Comparison of ENCODE assay signal across 18 mouse cellular contexts in the genomic region with DNA sequence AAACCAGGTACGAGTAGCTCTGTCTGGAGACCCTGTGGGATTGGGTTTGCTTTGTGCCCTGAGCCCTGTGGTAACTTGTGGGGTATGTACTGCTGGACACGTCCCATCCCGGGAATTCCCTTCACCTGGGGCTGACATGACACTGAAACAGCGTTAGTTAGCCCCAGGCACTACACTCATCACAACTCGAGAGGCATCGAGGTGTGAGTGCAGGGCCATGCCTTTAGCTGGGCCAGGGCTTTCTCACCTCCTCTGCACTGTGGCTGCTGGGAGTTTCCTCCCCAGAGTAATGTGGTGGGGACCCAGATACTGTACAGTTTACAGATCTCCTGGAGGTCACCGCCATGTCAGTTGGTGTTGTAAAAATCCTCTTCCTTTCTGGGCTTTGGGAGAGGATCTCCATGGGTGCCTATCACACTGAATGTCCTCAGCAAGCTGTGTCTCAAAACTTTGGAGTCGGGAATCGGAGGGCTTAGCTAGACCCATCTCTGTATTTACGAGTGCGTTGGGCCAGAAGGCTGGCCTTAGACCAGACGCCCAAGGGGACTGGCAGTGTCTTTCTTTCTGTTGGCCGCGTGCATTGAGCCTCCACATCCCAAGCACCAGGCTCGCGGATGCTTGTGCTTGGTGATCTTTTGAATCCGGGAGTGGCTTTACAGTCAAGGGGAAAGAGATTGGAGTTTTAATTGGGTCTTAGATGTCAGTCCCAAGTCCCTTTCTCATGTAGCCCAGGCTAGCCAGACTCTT. TPM values are rescaled to one million over a fixed set of nuclear protein-coding genes. Genes with fewer than 3 reads are reported as not detected.
DNase-seq lines count a peak whose midpoint lies in the region; ATAC-seq lines count a peak whose summit lies in the region.
"Had no signal": no experiment of that assay in that cellular context is flagged by ENCODE, and none has a peak within 500 bp of the region (broad histone marks: within the 10 kb centered on the region; RNA-seq: fewer than 3 reads in every experiment).

No protein-coding gene starts in this region.

- no peaks in the 10 kb centered on the region for H3K9me3 ChIP-seq in heart, embryonic 11.5 days (replicated peaks; ENCODE audit: control insufficient read depth, low read length)
- H3K9me3 ChIP-seq in midbrain, embryonic 14.5 days (ENCODE audit: control insufficient read depth, low read length) = no peaks in the 10 kb centered on the region
- no peaks in the 10 kb centered on the region for H3K9me3 ChIP-seq in midbrain, embryonic 16.5 days (replicated peaks; ENCODE audit: control insufficient read depth, low read length, poor library complexity, severe bottlenecking)
- H3K9me3 ChIP-seq in limb, embryonic 13.5 days = no peaks in the 10 kb centered on the region
- H3K9me3 ChIP-seq in midbrain, embryonic 11.5 days (ENCODE audit: control insufficient read depth, low read length) = no peaks in the 10 kb centered on the region
- H3K9me3 ChIP-seq: G1E; midbrain, embryonic 10.5 days had no signal

- no peak overlapping the region for H3K27ac ChIP-seq in heart, embryonic 11.5 days (ENCODE audit: low read depth, low read length)
- H3K27ac ChIP-seq in midbrain, embryonic 14.5 days (replicated peaks; ENCODE audit: low read depth, low read length) = no peak overlapping the region
- no peak overlapping the region for H3K27ac ChIP-seq in midbrain, embryonic 16.5 days (ENCODE audit: low read length)
- H3K27ac ChIP-seq in limb, embryonic 13.5 days = peak overlapping the region; percentile 48; the same call in 1 of the 2 replicates
- no peak overlapping the region for H3K27ac ChIP-seq in midbrain, embryonic 11.5 days (ENCODE audit: low read depth, low read length)
- H3K27ac ChIP-seq: left cerebral cortex, adult 2 months; midbrain, embryonic 10.5 days had no signal

- 0 out of 2 replicates have a peak, but pooled peaks cover 3% of the 10 kb centered on the region for H3K36me3 ChIP-seq in heart, embryonic 11.5 days (ENCODE audit: control insufficient read depth, insufficient read depth, low read length)
- no peaks in the 10 kb centered on the region for H3K36me3 ChIP-seq in midbrain, embryonic 14.5 days (ENCODE audit: control insufficient read depth, insufficient read depth, low read length)
- H3K36me3 ChIP-seq in midbrain, embryonic 16.5 days (ENCODE audit: control insufficient read depth, insufficient read depth, low read length) = no peaks in the 10 kb centered on the region
- 0 out of 2 replicates have a peak, but pooled peaks cover 4% of the 10 kb centered on the region for H3K36me3 ChIP-seq in limb, embryonic 13.5 days
- no peaks in the 10 kb centered on the region for H3K36me3 ChIP-seq in midbrain, embryonic 11.5 days (ENCODE audit: control insufficient read depth, insufficient read depth, low read length)
- H3K36me3 ChIP-seq: midbrain, embryonic 10.5 days had no signal

- no peak for DNase-seq in heart, adult 9 months (ENCODE audit: low spot score in 2 of 2)
- no peak for DNase-seq in midbrain, embryonic 14.5 days
- no peak for DNase-seq in ovary, postnatal 14 days (ENCODE audit: low spot score)
- no peak for DNase-seq in midbrain, embryonic 11.5 days (ENCODE audit: low spot score, missing footprints)
- DNase-seq: gastrocnemius, postnatal 10 days; heart, adult 18-20 months; lung, embryonic 14.5 days; lung, postnatal 4 days; retina, postnatal 1 day; right cerebral cortex, postnatal 4 days; thymus, postnatal 14 days had no signal

- peak overlapping the region; percentile 34; the same call in 1 of the 2 replicates for H3K9ac ChIP-seq in heart, embryonic 11.5 days (ENCODE audit: low read depth, low read length)
- H3K9ac ChIP-seq in midbrain, embryonic 14.5 days (replicated peaks; ENCODE audit: low read length) = peak overlapping the region; percentile 9; the same call in 1 of the 2 replicates
- H3K9ac ChIP-seq in midbrain, embryonic 16.5 days (ENCODE audit: low read depth, low read length) = no peak overlapping the region
- no peak overlapping the region; the same call in 1 of the 2 replicates for H3K9ac ChIP-seq in limb, embryonic 13.5 days
- H3K9ac ChIP-seq in midbrain, embryonic 11.5 days (ENCODE audit: low read length) = no peak overlapping the region

- no peak overlapping the region for H3K4me3 ChIP-seq in heart, embryonic 11.5 days (ENCODE audit: low read depth, low read length)
- H3K4me3 ChIP-seq in midbrain, embryonic 14.5 days (replicated peaks; ENCODE audit: low read depth, low read length) = no peak overlapping the region
- H3K4me3 ChIP-seq in midbrain, embryonic 16.5 days (ENCODE audit: low read depth, low read length) = no peak overlapping the region
- no peak overlapping the region for H3K4me3 ChIP-seq in limb, embryonic 13.5 days
- no peak overlapping the region for H3K4me3 ChIP-seq in midbrain, embryonic 11.5 days (ENCODE audit: low read depth, low read length)
- H3K4me3 ChIP-seq: left cerebral cortex, adult 2 months; midbrain, embryonic 10.5 days; myocyte had no signal

- H3K4me2 ChIP-seq in heart, embryonic 11.5 days = no peak overlapping the region
- H3K4me2 ChIP-seq in midbrain, embryonic 14.5 days (ENCODE audit: low read length) = no peak overlapping the region
- H3K4me2 ChIP-seq in midbrain, embryonic 16.5 days (ENCODE audit: low read length) = no peak overlapping the region
- H3K4me2 ChIP-seq in limb, embryonic 13.5 days (replicated peaks) = no peak overlapping the region; the same call in 1 of the 2 replicates
- H3K4me2 ChIP-seq in midbrain, embryonic 11.5 days = no peak overlapping the region
- H3K4me2 ChIP-seq: lung, embryonic 14.5 days had no signal

- ATAC-seq in heart, embryonic 11.5 days (replicated peaks; ENCODE audit: insufficient number of reproducible peaks, low FRiP score, low TSS enrichment) = no peak
- no peak for ATAC-seq in midbrain, embryonic 14.5 days (ENCODE audit: low FRiP score, low TSS enrichment)
- ATAC-seq in midbrain, embryonic 16.5 days = no peak
- no peak for ATAC-seq in limb, embryonic 13.5 days (ENCODE audit: low FRiP score, low read depth)
- no peak for ATAC-seq in midbrain, embryonic 11.5 days (ENCODE audit: low FRiP score)

- 84% methylated on average over 17 of the region's 17 CpGs for WGBS in heart, embryonic 11.5 days (ENCODE audit: insufficient replicate concordance)
- 90% methylated on average over 17 of the region's 17 CpGs for WGBS in midbrain, embryonic 14.5 days
- 86% methylated on average over 17 of the region's 17 CpGs for WGBS in midbrain, embryonic 16.5 days
- 79% methylated on average over 17 of the region's 17 CpGs for WGBS in limb, embryonic 13.5 days
- WGBS in midbrain, embryonic 11.5 days = 86% methylated on average over 17 of the region's 17 CpGs

- H3K27me3 ChIP-seq in heart, embryonic 11.5 days (ENCODE audit: control insufficient read depth, insufficient read depth, low read length) = no peaks in the 10 kb centered on the region
- no peaks in the 10 kb centered on the region for H3K27me3 ChIP-seq in midbrain, embryonic 14.5 days (ENCODE audit: control insufficient read depth, insufficient read depth, low read length)
- no peaks in the 10 kb centered on the region for H3K27me3 ChIP-seq in midbrain, embryonic 16.5 days (ENCODE audit: control insufficient read depth, insufficient read depth, low read depth, low read length)
- H3K27me3 ChIP-seq in limb, embryonic 13.5 days = no peaks in the 10 kb centered on the region
- no peaks in the 10 kb centered on the region for H3K27me3 ChIP-seq in midbrain, embryonic 11.5 days (ENCODE audit: control insufficient read depth, insufficient read depth, low read length)

- peaks cover 66% of the 10 kb centered on the region for H3K4me1 ChIP-seq in heart, embryonic 11.5 days (ENCODE audit: control insufficient read depth, insufficient read depth, low read length)
- H3K4me1 ChIP-seq in midbrain, embryonic 14.5 days (ENCODE audit: control insufficient read depth, insufficient read depth, low read length) = 0 out of 2 replicates have a peak, but pooled peaks cover 3% of the 10 kb centered on the region
- H3K4me1 ChIP-seq in midbrain, embryonic 16.5 days (ENCODE audit: control insufficient read depth, insufficient read depth, low read length) = peaks cover 11% of the 10 kb centered on the region
- H3K4me1 ChIP-seq in limb, embryonic 13.5 days = peaks cover 84% of the 10 kb centered on the region
- peaks cover 12% of the 10 kb centered on the region; the same call in 1 of the 2 replicates for H3K4me1 ChIP-seq in midbrain, embryonic 11.5 days (ENCODE audit: control insufficient read depth, insufficient read depth, low read length)

RNA-seq across cellular contexts. Expression of gene Pxn, which starts 20.2 kb away (rescaled TPM):
- 11.7 and 14.4 TPM in 2 replicates for polyA plus RNA-seq in heart, embryonic 11.5 days (2014; fragmentation: Nextera tagmentation; extraction: Ambion mirVana)
- polyA plus RNA-seq in midbrain, embryonic 14.5 days (2014; fragmentation: Nextera tagmentation; extraction: Ambion mirVana) = 10.9 and 11.3 TPM in 2 replicates
- polyA plus RNA-seq in midbrain, embryonic 16.5 days (2015; fragmentation: Nextera tagmentation; extraction: Ambion mirVana) = 18.3 and 18.5 TPM in 2 replicates
- polyA plus RNA-seq in limb, embryonic 13.5 days (2015; fragmentation: Nextera tagmentation; extraction: Ambion mirVana) = 46.9 and 54.0 TPM in 2 replicates
- polyA plus RNA-seq in midbrain, embryonic 11.5 days (2014; fragmentation: Nextera tagmentation; extraction: Ambion mirVana) = 7.3 and 7.7 TPM in 2 replicates

RNA-seq across cellular contexts. Expression of gene Rplp0, which starts 32.6 kb away (rescaled TPM):
- 1,182 and 1,275 TPM in 2 replicates for polyA plus RNA-seq in heart, embryonic 11.5 days (2014; fragmentation: Nextera tagmentation; extraction: Ambion mirVana)
- 1,038 and 1,071 TPM in 2 replicates for polyA plus RNA-seq in midbrain, embryonic 14.5 days (2014; fragmentation: Nextera tagmentation; extraction: Ambion mirVana)
- polyA plus RNA-seq in midbrain, embryonic 16.5 days (2015; fragmentation: Nextera tagmentation; extraction: Ambion mirVana) = 794 and 826 TPM in 2 replicates
- 1,446 and 1,459 TPM in 2 replicates for polyA plus RNA-seq in limb, embryonic 13.5 days (2015; fragmentation: Nextera tagmentation; extraction: Ambion mirVana)
- polyA plus RNA-seq in midbrain, embryonic 11.5 days (2014; fragmentation: Nextera tagmentation; extraction: Ambion mirVana) = 1,161 and 1,182 TPM in 2 replicates

RNA-seq across cellular contexts. Expression of gene Gcn1l1, which starts 38.4 kb away (rescaled TPM):
- polyA plus RNA-seq in heart, embryonic 11.5 days (2014; fragmentation: Nextera tagmentation; extraction: Ambion mirVana) = 29.7 and 33.5 TPM in 2 replicates
- polyA plus RNA-seq in midbrain, embryonic 14.5 days (2014; fragmentation: Nextera tagmentation; extraction: Ambion mirVana) = 40.5 and 51.2 TPM in 2 replicates
- 45.1 and 46.7 TPM in 2 replicates for polyA plus RNA-seq in midbrain, embryonic 16.5 days (2015; fragmentation: Nextera tagmentation; extraction: Ambion mirVana)
- 46.1 and 48.2 TPM in 2 replicates for polyA plus RNA-seq in limb, embryonic 13.5 days (2015; fragmentation: Nextera tagmentation; extraction: Ambion mirVana)
- polyA plus RNA-seq in midbrain, embryonic 11.5 days (2014; fragmentation: Nextera tagmentation; extraction: Ambion mirVana) = 27.6 and 32.2 TPM in 2 replicates

RNA-seq across cellular contexts. Expression of gene Sirt4, which starts 42.1 kb away (rescaled TPM):
- polyA plus RNA-seq in heart, embryonic 11.5 days (2014; fragmentation: Nextera tagmentation; extraction: Ambion mirVana) = 15.8 and 19.2 TPM in 2 replicates
- 23.8 and 25.9 TPM in 2 replicates for polyA plus RNA-seq in midbrain, embryonic 14.5 days (2014; fragmentation: Nextera tagmentation; extraction: Ambion mirVana)
- 32.3 and 32.7 TPM in 2 replicates for polyA plus RNA-seq in midbrain, embryonic 16.5 days (2015; fragmentation: Nextera tagmentation; extraction: Ambion mirVana)
- polyA plus RNA-seq in limb, embryonic 13.5 days (2015; fragmentation: Nextera tagmentation; extraction: Ambion mirVana) = 25.8 and 27.5 TPM in 2 replicates
- 16.2 and 18.9 TPM in 2 replicates for polyA plus RNA-seq in midbrain, embryonic 11.5 days (2014; fragmentation: Nextera tagmentation; extraction: Ambion mirVana)

Comparison
In these comparisons a context has a peak if more than half of its experiments do, and no peak if none do; other contexts are left out.
1. H3K9ac ChIP-seq: peak in heart, embryonic 11.5 days (single experiment) and midbrain, embryonic 14.5 days (single experiment); none in midbrain, embryonic 16.5 days (single experiment), limb, embryonic 13.5 days (single experiment) and midbrain, embryonic 11.5 days (single experiment).